Mouse (Mus musculus): ENCODE data around the gene 2810459M11Rik. TPM values are rescaled to one million over a fixed set of nuclear protein-coding genes. Genes with fewer than 3 reads are reported as not detected.

The 2810459M11Rik gene
- total and polyA plus RNA-seq, 2 experiments: 39.0 to 66.2 TPM

DNA sequence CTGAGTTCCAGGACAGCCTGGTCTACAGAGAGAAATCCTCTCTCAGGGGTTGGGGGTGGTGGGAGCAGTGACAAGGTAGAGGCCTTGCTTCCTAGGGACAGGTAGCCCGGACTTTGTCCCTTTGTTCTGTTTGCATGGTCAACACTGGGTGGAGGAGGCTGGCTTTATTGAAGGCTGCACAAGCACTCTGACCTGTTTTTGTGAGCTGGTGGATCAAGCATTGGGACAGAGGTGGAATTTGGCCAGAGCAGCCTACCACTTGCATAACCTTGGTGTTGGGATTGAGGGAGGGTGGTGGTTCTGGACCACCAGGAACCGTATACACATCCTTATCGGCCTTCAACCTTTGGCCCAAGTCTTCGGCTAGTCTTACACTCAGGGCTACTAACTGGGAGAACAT is 10.6 kb downstream of the 2810459M11Rik start:
- Histone ChIP-seq H3K4me3 (ENCODE audit: insufficient read depth, low read depth, low read length) (no peak overlapping the region), H3K9ac (ENCODE audit: low read depth, low read length) (peak overlapping the region; percentile 46), H3K36me3 (ENCODE audit: control insufficient read depth, insufficient read depth, low read length) (peaks cover 19% of the 10 kb centered on the region), H3K27ac (replicated peaks; ENCODE audit: insufficient read depth, low read depth, low read length) (peak overlapping the region; percentile 99), H3K79me2 (ENCODE audit: control insufficient read depth, insufficient read depth, low read length) (no peaks in the 10 kb centered on the region; the same call in 1 of the 2 replicates), H3K4me1 (ENCODE audit: control insufficient read depth, insufficient read depth, low read length) (peaks cover 39% of the 10 kb centered on the region), H3K27me3 (ENCODE audit: control insufficient read depth, insufficient read depth, low read length) (no peaks in the 10 kb centered on the region)
- WGBS: 28% methylated on average over 4 of the region's 4 CpGs
- peak; percentile 100 for DNase-seq (ENCODE audit: extremely low read depth, low read depth, low spot score)
- TF ChIP-seq CTCF (IDR thresholded peaks at IDR 0.05; ENCODE audit: low read depth, low read length): no peak
- TF ChIP-seq POLR2A (IDR thresholded peaks at IDR 0.05; ENCODE audit: extremely low read depth, insufficient read depth, low read length): no peak

DNA sequence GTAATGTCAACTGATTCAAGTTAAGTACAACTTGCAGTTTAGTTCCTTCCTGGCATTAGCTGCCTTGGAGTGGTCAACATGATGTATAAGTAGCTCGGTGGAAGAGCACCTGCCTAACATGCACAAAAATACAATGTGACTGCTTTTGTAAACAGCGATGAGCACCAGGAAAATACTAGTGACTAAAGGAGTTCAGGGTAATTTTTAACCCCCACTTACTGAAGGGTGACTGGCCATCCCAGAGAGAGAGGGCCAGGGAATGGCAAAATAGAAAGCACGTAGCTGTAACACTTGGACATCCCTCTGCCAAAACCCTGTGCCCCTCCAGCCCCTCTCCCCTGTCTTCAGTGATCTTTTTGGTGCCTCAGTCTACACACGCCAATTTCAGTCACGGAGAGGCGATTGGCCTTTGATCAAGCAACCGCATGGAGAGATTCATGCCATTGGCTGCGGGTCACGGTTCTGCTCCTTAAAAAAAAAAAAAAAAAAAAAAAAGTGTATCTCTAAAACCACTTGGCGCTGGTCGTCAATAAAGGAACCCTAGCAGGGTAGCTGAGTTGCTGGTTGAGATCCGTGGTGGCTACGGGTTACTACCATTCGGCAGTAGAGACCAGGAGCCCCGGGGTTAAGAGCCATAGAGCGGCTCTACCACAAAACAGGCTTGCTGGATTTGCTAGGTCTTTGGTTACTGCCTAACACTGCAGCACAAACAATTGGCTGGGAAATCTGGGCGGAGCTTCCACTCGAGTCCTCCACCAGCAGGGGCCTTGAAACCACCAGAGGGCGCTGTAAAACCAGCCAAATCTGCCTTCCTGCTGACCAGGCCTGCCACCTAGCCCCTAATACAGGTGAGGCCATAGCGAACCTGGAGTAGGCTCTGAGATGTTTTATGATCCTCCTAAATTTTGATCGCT is 13.4 kb downstream of the 2810459M11Rik start:
- peak overlapping the region; percentile 19; the same call in 1 of the 2 replicates for H3K4me3 ChIP-seq (ENCODE audit: insufficient read depth, low read depth, low read length)
- H3K9ac ChIP-seq (ENCODE audit: low read depth, low read length): peak overlapping the region; percentile 61
- DNase-seq (ENCODE audit: extremely low read depth, low read depth, low spot score): peak; percentile 95
- TF ChIP-seq POLR2A (IDR thresholded peaks at IDR 0.05; ENCODE audit: extremely low read depth, insufficient read depth, low read length): peak; percentile 56; the same call in 1 of the 2 replicates
- peak; percentile 99 for TF ChIP-seq CTCF (IDR thresholded peaks at IDR 0.05; ENCODE audit: low read depth, low read length)
- WGBS: 3% methylated on average over 21 of the region's 21 CpGs
- H3K36me3 ChIP-seq (ENCODE audit: control insufficient read depth, insufficient read depth, low read length): peaks cover 7% of the 10 kb centered on the region; the same call in 1 of the 2 replicates
- no peaks in the 10 kb centered on the region for H3K27me3 ChIP-seq (ENCODE audit: control insufficient read depth, insufficient read depth, low read length)
- no peaks in the 10 kb centered on the region; the same call in 1 of the 2 replicates for H3K79me2 ChIP-seq (ENCODE audit: control insufficient read depth, insufficient read depth, low read length)
- peaks cover 34% of the 10 kb centered on the region for H3K4me1 ChIP-seq (ENCODE audit: control insufficient read depth, insufficient read depth, low read length)
- H3K27ac ChIP-seq (replicated peaks; ENCODE audit: insufficient read depth, low read depth, low read length): peak overlapping the region; percentile 89

GRCm38 (mm10) chr1:86062523-86062922 is 16.9 kb downstream of the 2810459M11Rik start:
- H3K27ac ChIP-seq (replicated peaks; ENCODE audit: insufficient read depth, low read depth, low read length): no peak overlapping the region
- H3K79me2 ChIP-seq (ENCODE audit: control insufficient read depth, insufficient read depth, low read length): peaks cover 19% of the 10 kb centered on the region
- 86% methylated on average over 6 of the region's 6 CpGs for WGBS
- H3K27me3 ChIP-seq (ENCODE audit: control insufficient read depth, insufficient read depth, low read length): no peaks in the 10 kb centered on the region
- no peak for DNase-seq (ENCODE audit: extremely low read depth, low read depth, low spot score)
- no peak overlapping the region for H3K9ac ChIP-seq (ENCODE audit: low read depth, low read length)
- H3K4me3 ChIP-seq (ENCODE audit: insufficient read depth, low read depth, low read length): no peak overlapping the region
- peaks cover 26% of the 10 kb centered on the region for H3K4me1 ChIP-seq (ENCODE audit: control insufficient read depth, insufficient read depth, low read length)
- no peaks in the 10 kb centered on the region for H3K36me3 ChIP-seq (ENCODE audit: control insufficient read depth, insufficient read depth, low read length)
- TF ChIP-seq POLR2A (IDR thresholded peaks at IDR 0.05; ENCODE audit: extremely low read depth, insufficient read depth, low read length) (no peak), CTCF (IDR thresholded peaks at IDR 0.05; ENCODE audit: low read depth, low read length) (no peak)

DNA sequence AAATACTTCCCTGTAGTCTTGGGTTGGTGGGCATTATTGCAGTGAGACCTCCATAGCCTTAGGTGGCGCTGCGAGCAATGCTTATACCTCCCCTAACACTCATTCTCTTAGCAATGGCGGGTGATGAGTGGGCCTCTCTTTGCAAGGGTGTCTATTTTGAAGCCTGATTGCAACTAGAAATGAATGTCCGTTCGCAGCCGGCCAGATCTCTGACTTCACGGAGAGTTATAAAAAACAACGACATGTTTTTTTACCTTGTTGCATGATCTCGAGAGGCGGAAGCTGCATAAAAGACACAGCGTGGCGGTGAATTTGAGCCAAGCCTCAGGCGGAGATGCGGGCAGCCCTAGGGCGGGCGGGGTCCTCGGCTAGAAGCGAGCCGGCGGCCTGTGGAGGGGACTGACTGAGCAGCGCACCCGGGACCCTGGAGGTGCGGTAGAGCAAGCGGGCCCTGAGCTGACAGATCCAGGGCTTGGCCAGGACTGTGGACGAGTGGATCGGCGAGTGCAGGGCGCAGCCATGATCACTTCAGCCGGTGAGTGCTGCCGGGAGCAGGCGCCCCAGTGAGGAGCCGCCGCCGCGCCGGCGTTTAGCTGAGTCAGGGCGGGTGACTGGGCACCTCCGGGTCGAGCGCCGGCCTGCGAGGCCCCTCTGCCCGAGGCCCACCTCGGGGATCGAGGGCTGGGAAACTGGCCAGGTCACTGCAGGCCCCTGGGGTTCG is 18.8 kb downstream of the 2810459M11Rik start, which contains the start of gene Psmd1:
Psmd1 (plus strand) TSS at position 117 of the 721 bp plus-strand sequence.
- H3K4me1 ChIP-seq (ENCODE audit: control insufficient read depth, insufficient read depth, low read length): peaks cover 20% of the 10 kb centered on the region
- peak within 1 kb of the TSS; percentile 84 for H3K4me3 ChIP-seq (ENCODE audit: insufficient read depth, low read depth, low read length)
- H3K79me2 ChIP-seq (ENCODE audit: control insufficient read depth, insufficient read depth, low read length): peaks cover 22% of the 10 kb centered on the region
- H3K27me3 ChIP-seq (ENCODE audit: control insufficient read depth, insufficient read depth, low read length): no peaks in the 10 kb centered on the region
- H3K27ac ChIP-seq (replicated peaks; ENCODE audit: insufficient read depth, low read depth, low read length): peak within 1 kb of the TSS; percentile 91
- WGBS: under 1% methylated on average over 47 of the region's 47 CpGs
- peak within 1 kb of the TSS; percentile 85 for H3K9ac ChIP-seq (ENCODE audit: low read depth, low read length)
- peaks cover 3% of the 10 kb centered on the region; the same call in 1 of the 2 replicates for H3K36me3 ChIP-seq (ENCODE audit: control insufficient read depth, insufficient read depth, low read length)
- peak; percentile 82 for DNase-seq (ENCODE audit: extremely low read depth, low read depth, low spot score)
- TF ChIP-seq CTCF (IDR thresholded peaks at IDR 0.05; ENCODE audit: low read depth, low read length) (peak; percentile 70), POLR2A (IDR thresholded peaks at IDR 0.05; ENCODE audit: extremely low read depth, insufficient read depth, low read length) (0 out of 2 replicates have a peak, but pooled peaks have one; percentile 57)

- 97% methylated on average over 2 of the region's 2 CpGs for WGBS
- Histone ChIP-seq H3K9ac (ENCODE audit: low read depth, low read length) (no peak overlapping the region), H3K36me3 (ENCODE audit: control insufficient read depth, insufficient read depth, low read length) (peaks cover 75% of the 10 kb centered on the region), H3K79me2 (ENCODE audit: control insufficient read depth, insufficient read depth, low read length) (no peaks in the 10 kb centered on the region; the same call in 1 of the 2 replicates), H3K27ac (replicated peaks; ENCODE audit: insufficient read depth, low read depth, low read length) (no peak overlapping the region), H3K4me1 (ENCODE audit: control insufficient read depth, insufficient read depth, low read length) (no peaks in the 10 kb centered on the region), H3K27me3 (ENCODE audit: control insufficient read depth, insufficient read depth, low read length) (no peaks in the 10 kb centered on the region), H3K4me3 (ENCODE audit: insufficient read depth, low read depth, low read length) (no peak overlapping the region)
- DNase-seq (ENCODE audit: extremely low read depth, low read depth, low spot score): no peak
- TF ChIP-seq POLR2A (IDR thresholded peaks at IDR 0.05; ENCODE audit: extremely low read depth, insufficient read depth, low read length): no peak
- no peak for TF ChIP-seq CTCF (IDR thresholded peaks at IDR 0.05; ENCODE audit: low read depth, low read length)
Measured at GRCm38 (mm10) chr1:86076565-86076964, 30.9 kb downstream of the 2810459M11Rik start.
